Mouse (Mus musculus) thymus, postnatal 4 days (tissue): ENCODE measurements around the gene Nlrx1.
"Not testable (repeated sequence)": the region's sequence is repeated elsewhere in the genome, so short reads cannot be mapped to it uniquely, and the experiment has no call there.

Source experiments
- DNase-seq: peaks from one replicate; pipeline ENCODE4 v3.0.0; 2021

Gene Nlrx1

DNA sequence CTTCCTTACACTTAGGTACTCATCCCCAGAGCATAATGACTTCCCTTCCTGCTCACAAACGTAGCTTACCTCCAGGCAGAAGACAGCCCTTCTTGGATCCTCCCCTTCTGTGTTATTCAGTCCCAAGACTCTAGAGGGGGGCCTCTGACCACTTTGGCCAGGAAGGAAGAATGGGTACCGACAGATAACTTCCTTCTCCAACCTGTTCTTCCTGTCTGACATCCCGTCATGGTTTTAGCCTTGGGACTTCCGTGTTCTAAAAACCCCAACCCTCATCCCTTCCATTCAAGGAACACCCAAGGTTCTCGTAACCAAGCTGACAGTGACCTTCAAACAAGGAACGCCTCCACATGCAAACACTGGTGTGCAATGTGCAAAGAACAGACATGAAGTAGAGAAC is at the start of gene Nlrx1:
Nlrx1 (minus strand) TSS at position 168 of the 400 bp plus-strand sequence.
- no peak for DNase-seq

DNA sequence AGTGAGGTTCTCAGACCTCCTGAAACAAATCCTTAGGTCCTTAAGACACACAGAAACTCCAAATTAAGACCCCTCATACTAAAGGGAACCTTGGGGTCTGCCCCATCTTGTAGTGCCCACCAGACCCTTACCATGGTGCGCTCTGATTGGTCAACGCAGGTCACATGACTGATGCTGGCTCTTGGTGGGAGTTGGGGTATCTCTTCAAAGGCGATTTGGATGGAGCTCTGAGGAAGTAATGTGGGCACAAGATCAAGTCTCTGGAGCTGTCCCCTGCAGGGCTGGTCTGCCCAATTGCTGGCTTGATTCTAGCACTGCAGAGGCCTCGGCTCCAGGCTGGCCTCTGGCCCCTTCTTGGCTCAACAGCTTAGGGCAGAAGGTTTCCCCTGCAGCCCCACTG is 49.1 kb upstream of the Nlrx1 start:
- DNase-seq: no peak

GRCm38 (mm10) chr9:44314910-44315309 is 46.5 kb upstream of the Nlrx1 start:
- no peak for DNase-seq

DNA sequence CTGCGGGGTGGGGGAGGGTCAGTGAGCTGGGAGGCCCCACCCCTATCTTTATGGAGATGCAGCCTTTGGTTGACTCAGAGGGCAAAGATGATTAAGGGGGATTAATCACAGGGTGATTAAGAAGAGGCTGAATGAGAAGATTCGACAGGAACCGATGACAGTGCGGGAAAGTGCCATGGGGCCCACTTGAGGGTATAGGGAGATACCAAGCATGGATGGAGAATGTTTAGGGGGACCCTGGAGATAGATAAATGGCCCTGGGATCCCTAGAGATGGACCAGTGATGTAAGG is 45.8 kb upstream of the Nlrx1 start:
- DNase-seq: no peak

DNA sequence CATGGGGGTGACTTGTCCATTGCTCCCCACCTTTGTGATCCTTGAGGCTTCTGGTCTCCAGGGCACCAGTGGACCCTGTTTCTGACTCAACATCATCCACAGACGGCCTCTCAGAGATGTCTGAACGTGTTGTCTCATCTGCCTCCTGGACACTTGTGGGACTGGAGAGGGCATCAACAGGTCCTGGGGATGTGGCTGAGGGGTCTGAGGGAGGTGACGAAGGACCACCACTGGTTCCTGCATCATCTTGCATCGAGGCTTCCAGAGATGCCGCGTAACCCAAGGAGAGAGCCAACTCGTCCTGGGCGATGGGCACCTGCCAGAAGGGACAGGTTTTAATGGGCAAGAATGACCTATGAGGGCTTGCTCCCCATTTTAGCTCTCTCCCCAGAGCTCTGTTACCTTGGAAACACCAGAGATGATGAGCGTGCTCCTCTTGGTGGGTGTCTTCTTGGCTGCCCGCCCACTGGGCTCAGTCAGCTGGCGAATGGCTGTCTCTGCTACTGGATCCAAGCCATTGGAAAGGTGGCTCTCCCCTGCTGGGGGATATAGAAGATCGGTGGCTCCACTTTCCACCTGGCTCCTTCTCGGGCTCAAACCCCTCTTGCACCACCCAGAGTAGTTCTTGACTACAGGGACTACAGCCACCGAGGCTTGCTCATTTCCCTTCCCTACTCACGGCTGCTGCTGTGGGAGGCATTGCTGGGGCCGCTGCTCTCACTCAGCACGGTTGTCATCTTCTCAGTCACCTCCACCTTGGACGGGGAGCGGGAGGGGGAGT is 45.3 kb upstream of the Nlrx1 start:
- no peak for DNase-seq

DNA sequence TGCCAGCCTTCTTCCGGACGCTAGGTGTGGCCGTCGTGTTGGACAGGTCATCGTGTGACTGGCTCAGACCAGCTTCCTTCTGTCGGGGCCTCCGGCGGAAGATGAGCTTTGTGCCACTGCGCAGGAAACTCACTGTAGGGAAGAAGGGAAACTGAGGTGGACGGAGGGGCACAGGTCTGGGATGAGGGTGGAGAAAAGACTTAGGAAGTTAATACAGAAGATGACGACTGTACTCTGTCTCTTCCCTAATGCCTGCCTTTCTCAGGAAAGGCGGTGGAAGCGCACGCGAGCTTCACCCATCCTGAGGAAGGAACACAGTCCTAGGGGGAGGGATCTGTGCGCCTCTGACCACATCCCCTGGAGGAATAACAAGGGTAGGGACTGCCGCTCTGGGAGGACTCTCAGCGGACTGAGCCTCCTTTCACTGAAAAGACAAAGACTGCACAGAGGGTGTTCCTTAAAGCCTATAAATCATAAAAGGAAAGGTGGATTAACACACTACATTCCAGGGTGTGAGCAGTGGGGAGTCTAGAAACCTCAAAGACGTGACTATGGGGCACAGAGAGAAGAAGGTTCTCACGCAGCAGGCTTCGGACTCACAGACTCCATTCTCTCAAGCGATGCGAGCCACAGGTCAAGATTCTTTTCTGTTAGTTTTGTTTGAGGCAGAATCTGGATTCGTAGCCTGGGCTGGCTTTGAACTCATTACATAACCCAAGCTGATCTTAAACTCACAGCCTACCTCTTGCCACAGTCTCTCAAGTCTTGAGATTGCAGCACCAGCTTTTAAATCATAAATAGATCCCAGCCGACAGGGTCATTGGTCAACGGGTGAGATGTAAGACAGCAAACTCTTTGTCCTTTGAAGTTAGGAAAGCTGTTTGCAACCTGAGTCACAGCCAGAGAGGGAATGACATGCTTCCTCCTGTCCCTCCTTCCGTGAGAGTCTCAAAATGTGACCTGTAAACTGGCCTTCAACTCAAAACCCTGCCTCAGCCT is 43.0 kb upstream of the Nlrx1 start:
- no peak for DNase-seq

DNA sequence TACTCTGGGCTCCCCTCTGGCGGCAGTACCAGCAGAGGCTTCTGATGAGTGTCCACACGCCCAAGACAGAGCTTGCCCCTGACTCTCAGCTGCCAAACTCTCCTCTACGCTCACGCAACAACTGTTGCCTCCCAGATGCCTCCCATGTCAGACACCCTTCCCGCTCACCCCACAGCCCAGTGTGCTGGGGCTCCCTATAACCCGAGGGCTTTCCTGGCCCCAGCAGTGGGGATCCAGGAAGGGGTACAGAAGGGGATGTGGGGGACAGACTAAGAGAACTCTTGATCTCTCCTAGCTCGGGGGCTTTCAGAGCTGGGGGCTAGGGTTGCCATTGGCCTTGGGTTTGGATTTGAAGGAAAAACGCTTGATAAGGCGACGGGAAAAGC is 42.3 kb upstream of the Nlrx1 start:
- DNase-seq: no peak

GRCm38 (mm10) chr9:44309756-44310155 is 41.4 kb upstream of the Nlrx1 start:
- no peak for DNase-seq

- peak; percentile 49 for DNase-seq
Measured at GRCm38 (mm10) chr9:44307248-44307647, 38.8 kb upstream of the Nlrx1 start.

DNA sequence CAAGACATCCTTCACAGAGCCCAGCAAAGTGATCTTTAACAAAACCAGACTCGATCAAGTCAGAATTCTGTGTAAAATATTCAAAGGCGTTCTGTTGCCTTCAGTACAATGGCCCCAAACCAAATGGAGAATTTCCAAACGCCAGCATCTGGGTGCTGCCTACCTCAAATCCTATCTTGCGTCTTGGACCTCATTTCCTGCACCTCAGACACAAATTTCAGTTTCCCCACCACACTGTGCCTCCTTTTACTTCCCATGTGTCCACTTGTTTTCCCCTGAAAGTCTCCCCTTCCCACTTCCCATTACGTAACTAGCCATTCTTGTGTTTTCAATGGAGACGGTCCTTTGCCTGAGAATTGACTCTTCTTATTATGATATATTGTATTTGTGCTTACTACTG is 38.1 kb upstream of the Nlrx1 start:
- no peak for DNase-seq

DNA sequence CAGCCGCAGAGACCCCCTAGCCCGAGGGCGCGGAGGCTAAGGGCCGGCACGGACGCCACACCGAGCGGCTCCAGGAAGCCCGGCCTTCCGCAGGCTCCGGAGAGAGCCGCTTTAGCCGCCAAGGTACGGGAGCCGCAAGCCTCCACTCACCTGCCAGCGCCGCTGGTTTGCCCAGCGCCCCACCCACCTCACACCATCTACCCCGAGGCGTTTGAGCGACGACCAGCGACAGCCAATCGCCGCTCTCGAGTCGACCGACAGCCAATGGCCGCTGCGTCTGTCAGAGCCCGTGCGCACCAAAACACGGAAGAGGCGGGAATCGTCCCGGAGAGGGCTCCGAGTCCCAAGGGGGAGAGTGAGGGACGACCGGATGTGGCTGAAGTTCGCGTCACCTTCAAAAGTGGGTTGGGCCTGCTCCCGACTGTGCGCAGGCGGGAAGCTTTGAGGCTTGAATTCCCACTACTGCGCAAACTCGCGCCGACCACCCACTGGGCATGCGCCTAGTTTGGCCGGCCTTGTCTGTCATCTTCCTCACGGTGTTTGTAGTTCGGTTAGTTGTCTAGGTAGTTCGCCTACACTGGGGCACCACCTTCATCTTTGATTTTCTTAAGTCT is 37.2 kb upstream of the Nlrx1 start, which contains the start of gene Hinfp:
Hinfp (minus strand) TSS at position 206 of the 614 bp plus-strand sequence.
- DNase-seq: peak; percentile 93

DNA sequence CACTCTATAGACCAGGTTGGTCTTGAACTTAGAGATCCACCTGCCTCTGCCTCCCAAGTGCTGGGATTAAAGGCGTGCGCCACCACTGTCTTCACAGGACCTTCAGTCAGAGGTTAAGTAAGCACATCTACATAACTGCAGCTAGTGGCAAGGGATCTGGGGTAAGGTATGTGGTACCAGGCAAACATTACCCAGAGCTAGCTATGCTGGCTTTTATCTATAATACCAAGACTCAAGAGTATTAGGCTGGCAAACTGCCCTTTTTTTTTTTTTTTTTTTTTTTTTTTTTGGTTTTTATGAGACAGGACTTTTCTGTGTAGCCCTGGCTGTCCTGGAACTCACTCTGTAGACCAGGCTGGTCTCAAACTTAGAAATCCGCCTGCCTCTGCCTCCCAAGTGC is 31.6 kb upstream of the Nlrx1 start:
- not testable (repeated sequence) for DNase-seq

DNA sequence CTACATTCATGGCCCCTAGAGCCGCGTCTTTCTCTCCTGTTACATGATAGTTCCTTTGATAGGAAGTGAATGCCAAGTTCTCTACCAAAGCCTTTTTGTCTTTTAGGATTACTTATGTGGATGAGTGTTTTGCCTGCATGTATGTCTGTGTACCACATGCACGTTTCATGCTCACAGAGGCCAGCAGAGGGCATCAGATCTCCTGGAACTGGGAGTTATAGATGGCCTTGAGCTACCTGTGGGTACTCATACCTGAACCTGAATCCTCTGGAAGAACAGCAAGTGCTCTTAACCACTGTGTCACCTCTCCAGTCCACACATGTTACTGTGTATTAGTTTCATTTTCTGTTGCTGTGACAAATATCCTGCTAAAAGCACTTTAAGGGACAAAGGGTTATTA is 24.1 kb upstream of the Nlrx1 start:
- DNase-seq: peak; percentile 82

DNA sequence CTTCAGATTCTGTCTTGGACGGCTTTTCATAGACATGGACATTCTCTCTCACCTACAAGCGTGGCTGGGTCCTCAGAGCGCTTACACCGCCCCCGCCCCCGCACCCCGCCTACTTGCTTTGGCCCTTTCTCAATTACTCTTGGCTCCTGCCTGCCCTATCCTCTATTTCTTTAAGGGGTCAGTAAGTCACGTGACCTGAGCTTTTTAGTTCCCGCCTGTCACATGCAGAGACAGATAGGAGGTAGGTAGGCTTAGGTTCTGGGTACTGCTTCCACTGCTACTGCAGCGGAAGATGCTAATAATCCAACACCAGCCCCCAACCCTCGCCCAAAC is 20.5 kb upstream of the Nlrx1 start:
- no peak for DNase-seq

DNA sequence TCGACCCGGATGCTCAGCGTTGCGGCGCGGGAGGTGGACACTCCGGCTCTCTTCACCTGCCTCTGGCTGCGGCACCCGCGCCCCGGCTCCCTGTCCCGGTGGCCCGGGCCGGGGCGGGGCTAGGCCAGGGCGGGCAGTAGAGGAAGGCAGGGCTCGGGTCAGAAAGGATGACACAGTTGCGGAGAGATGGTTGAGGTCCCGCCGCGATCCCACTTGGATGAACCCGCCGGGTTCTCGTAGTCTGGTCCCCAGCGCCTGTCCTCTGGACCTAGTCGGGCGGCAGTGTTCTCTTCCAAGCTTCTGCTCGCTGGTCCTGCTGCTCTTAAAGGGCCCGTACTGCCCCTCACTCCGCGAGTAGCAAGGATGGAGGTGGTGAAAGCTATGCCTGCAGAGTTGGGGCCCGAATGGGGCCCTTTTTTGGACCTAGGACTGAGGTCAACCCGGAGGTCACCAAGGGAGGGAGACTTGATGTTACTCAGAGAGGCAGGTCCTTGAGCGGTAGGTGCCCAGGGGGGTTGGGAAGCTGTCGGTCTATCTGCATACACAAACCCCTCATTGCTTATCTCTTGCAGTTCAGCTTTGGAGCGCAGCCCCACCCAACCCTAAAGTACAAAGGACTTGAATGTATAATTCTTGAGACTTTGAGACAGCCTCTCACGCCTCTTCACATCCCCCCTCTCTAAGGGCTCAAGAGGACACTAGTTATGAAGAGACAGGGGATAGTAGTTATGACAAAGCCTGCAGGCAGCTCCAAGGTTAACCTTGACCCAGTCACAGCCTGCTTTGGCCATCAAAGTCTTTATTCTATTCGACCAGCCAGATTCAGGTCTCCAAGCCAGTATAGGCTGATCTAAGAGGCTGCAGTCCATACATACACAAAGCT is 19.9 kb upstream of the Nlrx1 start, which contains the start of gene Abcg4:
Abcg4 (minus strand) TSS at position 540 of the 883 bp plus-strand sequence.
- DNase-seq: no peak

GRCm38 (mm10) chr9:44287401-44288075 is 19.1 kb upstream of the Nlrx1 start:
- DNase-seq: no peak

- no peak for DNase-seq
Measured at GRCm38 (mm10) chr9:44287003-44287400, 18.6 kb upstream of the Nlrx1 start.

DNA sequence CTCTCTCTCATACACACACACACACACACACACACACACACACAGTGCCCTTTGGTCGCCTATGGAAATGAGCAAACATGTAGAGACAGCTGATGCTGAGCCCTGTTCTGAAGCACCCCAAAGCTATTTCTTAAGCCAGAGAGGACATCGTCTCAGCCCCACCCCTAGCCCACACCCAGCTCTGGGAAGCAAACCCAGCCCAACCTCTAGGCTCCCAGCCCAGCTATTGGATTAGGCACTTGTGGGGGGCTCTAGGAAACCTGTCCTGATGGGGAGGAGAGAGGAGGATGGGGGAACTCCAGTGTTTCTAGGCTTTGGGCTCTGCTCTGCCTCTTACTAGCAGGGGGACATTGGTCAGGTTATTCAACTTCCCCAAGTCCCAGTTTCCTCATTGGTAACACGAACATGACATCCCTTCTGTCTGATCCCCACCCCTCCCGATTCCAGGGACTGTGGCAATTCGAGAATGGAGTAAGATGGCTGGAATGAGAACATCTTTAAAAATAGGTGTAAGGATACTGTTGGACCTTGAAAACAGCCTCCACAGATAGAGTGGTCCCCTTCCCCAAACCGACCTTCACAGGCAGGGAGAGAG is 18.0 kb upstream of the Nlrx1 start:
- DNase-seq: no peak

DNA sequence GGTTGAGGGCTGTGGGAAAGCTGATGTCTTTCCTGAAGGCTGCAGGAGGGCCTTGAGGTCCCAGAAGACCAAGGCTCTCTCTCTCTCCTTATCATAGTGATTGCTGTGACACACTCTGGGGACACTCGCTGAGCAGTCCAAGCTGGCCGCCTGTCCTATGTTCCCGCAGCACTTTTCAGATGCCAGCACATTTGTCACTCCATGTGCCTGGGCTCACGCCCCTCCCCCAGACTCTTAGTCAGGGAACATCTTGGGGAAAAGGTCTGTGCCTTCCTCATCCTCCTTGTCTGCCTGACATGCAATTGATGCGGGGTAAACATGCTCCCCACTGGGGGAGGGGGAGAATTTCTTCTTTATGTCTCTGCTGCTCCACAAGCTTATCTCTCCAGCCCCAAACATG is 14.8 kb upstream of the Nlrx1 start:
- no peak for DNase-seq

DNA sequence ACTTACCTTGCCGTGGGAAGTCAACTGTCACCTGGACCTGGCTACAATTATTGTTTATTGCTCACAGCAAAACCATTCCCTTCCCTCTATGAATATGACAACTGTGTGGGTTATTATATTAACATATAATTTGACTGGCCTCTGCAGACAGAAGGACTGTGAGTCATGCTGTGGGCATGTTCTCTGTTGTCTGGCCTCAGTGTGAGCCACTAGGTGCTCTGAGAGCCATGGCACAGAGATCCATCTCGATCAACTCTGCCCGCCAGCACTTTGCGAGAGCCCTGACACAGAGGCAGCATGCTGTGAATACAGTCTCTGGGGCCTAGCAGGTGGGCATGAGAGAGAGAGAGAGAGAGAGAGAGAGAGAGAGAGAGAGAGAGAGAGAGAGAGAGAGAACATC is 1.6 kb upstream of the Nlrx1 start:
- no peak for DNase-seq

DNA sequence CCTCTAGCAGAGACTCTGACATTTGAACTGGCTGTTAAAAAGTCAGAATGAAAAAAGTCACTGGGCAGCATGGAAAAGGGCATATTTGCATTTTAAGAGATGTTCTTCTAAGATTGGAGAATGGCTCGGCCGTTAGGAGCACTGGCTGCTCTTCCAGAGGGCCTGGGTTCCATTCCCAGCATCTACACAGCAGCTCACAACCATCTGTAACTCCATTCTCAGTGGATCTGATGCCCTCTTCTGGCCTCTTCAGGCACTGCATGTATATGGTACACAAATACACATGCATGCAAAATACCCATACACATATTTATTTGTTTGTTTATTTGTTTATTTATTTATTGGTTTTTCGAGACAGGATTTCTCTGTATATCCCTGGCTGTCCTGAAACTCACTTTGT is 678 bp upstream of the Nlrx1 start:
- peak; percentile 74 for DNase-seq

DNA sequence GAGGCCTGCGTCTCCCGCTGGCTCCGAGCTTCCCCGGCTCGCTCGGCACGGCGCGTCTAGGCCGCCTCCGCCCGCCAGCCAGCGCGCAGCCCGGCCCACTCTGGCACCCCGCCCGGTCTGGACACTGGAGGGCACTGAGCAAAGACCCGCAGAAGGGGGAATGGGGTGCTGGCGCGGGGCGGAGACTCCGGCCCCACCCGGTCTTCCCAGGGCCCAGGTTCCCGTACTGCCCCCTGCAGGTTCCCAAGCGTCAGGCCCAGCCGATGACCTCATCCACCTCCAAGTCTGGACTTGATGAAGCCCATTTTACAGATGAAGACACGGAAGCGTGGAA is 405 bp downstream of the Nlrx1 start:
- DNase-seq: peak; percentile 91
